Mouse (Mus musculus) C2C12 (cell line): ENCODE results near the gene Ttc32.

Experiments
- CEBPB ChIP-seq: IDR thresholded peaks from one replicate; pipeline ENCODE4 v1.6.1; 2011; ENCODE audit warnings: low read depth, mild to moderate bottlenecking, control low read depth, moderate library complexity
- CTCF ChIP-seq: IDR thresholded peaks from one replicate; pipeline ENCODE4 v1.5.1; 2011; ENCODE audit not compliant: control insufficient read depth, insufficient read depth, insufficient read length
- FOSL1 ChIP-seq: IDR thresholded peaks from one replicate; pipeline ENCODE4 v1.8.0; 2011; ENCODE audit warnings: mild to moderate bottlenecking, low read length; ENCODE audit not compliant: poor library complexity, insufficient read depth, severe bottlenecking
- MAX ChIP-seq: IDR thresholded peaks from one replicate; pipeline ENCODE4 v1.6.1; 2011; ENCODE audit warnings: mild to moderate bottlenecking, control low read depth

DNA sequence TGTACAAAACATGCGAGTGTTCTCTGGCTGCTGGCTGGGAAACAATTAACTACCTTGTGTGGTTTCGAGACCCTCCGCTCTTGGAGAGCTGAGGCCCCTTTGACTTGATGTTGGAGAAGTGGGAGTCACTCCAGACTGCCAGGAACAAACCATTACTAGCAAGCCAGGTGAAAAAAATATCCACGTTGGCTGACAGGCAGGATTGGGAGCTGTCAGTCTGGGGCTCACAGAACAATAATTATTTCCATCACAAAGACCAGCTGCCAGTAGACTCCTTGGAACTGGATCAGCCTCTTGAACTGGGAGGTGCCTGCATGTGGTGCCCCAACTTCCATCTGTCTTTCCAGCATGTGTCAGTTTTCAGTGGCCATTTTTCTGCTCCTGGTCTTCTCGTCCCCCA lies 12.5 kb downstream of the Ttc32 start:
- no peak for TF ChIP-seq CTCF
- no peak for TF ChIP-seq MAX
- TF ChIP-seq CEBPB = no peak
- no peak for TF ChIP-seq FOSL1
